Mouse (Mus musculus): ENCODE data around the gene Eci1. TPM values are rescaled to one million over a fixed set of nuclear protein-coding genes. Genes with fewer than 3 reads are reported as not detected.
"Not testable (repeated sequence)": the region's sequence is repeated elsewhere in the genome, so short reads cannot be mapped to it uniquely, and the experiment has no call there.

The Eci1 gene
- total RNA-seq (2021) = 10 to 100 TPM in 1 of 2 experiments, 1 to 10 TPM in 1; 9.4 to 11.5 TPM

DNA sequence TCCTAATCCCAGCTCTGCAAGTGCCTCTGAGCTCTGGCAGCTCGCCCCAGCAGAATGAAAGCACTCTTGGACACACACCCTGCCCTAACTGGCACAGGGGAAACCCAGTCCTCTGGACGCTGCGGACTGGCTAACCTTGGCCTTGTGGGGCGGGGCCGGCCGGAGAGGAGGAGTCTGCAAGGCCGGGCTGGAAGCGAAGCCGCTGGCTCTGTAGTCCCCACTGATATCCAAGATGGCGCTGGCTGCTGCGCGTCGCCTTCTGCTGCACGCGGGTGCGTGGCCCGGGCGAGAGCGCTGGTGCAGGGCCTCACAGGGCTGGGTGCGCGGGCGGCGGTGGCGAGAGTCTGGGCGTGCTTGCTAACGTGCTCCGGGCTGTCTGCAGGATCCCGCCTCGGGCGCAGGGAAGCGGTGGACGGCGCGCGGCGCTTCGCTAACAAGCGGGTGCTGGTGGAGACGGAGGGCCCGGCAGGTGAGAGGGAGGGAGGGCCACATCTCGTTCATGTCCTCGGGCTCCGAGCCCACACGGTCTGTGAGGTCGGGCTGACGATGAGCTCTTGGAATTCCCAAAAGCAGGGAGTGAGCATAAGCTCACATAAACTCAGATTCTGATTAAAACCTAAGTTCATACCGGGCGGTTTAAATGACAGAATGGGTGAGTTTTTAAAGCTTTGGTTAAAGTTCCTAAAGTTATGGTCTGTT, at the start of gene Eci1:
Gene Eci1 (plus strand): TSS at position 171 of the 699 bp plus-strand sequence.
- intact Hi-C loops (cut with DNase I) = no loop called here
- peak; percentile 98 for DNase-seq

DNA sequence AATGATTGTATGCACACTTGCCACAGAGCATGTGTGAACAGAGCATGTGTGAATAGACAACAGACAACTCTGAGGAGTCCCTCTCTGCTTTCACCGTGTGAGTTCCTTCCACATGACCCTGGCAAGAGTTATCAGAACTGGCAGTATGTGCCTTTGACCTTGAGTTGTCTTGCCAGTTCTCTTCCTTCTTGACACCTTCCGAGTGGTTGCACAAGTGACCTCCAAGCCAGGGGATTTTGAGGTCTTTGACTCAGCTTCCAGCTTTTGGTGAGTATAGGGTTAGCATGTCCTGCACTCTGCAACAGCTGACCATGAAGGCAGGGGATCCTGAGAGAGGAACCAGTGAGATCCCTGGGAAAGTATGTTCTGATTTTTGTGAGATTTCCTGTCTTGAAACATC, 47.9 kb upstream of the Eci1 start:
- intact Hi-C loops (cut with DNase I) = no loop called here
- no peak for DNase-seq

DNA sequence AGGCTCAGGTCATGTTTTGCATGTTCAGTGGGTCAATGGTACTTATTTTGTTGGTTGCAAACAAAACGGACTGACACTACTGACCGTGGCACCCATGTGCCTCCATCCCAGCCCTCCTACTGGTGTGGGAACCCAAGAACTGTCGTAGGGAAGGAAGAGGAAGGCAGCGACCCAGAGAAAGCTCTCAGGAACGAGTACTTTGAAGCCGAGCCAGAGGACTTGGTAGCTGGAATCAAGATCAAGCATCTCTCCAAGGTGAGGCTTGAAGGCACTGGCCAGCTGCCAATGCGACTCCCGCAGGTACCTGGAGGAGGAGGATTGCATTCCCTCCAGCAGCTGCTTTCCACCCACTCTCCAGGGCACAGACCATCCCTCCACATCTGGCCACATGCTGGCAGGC, 42.7 kb upstream of the Eci1 start:
- DNase-seq = no peak
- intact Hi-C loops (cut with DNase I) = no loop called here

GRCm38 (mm10) chr17:24388711-24389110, 37.7 kb upstream of the Eci1 start:
- intact Hi-C loops (cut with DNase I) = no loop called here
- no peak for DNase-seq

DNA sequence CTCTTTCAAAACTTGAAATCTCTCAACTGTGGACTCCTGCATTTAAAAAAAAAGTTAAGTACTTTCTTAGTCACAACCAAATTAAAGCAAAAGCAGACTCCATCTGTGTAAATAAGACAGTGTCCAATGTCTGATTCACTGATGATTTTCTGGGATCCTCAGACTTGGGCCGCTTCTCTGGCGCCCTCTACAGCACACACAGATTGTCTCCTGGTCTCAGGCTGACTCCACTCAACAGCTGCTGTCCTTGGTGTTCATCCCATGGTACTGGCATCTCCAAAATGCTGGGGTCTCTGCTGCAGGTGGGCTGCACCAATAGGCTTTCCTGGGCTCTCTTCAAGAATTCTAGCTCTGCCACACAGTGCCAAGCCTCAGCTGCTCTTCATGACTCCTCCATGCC, 36.6 kb upstream of the Eci1 start:
- DNase-seq = peak; percentile 50
- intact Hi-C loops (cut with DNase I) = loop anchor here (10.0 kb wide), 1 partner anchor 215 kb away; no protein-coding TSS in a partner anchor

DNA sequence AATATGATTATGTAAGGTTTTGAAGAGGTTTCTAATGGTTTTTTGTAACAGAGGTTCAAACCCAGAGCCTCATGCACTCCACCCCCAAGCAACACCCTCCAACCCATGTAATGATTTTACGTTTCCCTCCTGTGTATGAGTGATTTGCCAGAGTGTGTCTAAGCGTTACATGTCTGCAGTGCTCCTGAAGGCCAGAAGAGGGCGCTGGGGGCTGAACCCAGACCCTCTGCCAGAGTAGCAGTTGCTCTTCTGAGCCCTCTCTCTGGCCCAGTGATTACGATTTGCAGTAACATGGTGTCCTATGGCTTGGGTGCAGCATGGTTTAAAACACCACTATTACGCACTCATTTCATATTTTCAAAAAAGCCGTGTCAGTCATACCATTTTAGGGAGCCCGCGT, 35.3 kb upstream of the Eci1 start:
- DNase-seq = peak; percentile 24
- intact Hi-C loops (cut with DNase I) = loop anchor here (1.0 to 10.0 kb wide), 2 partner anchors 38 to 216 kb away; no protein-coding TSS in a partner anchor

DNA sequence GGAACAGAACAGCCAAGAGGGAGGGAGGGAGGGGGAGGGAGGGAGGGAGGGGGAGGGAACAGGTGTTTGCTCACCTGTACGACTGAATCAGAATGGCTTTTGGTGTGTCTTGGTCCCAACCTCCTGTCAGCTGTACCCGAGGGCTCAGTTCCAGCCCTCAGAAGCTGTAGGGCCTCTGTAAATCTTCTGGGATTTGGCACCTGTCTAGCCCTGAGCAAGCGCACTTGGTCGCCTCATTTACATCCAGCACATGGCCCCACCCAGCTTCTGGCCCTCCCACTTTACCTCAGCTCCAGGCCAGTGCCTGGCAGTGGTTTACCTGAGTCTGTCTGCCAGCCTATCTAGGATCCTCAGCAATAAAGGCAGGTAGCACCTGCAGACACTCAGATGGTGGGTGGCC, 32.9 kb upstream of the Eci1 start:
- DNase-seq = no peak
- intact Hi-C loops (cut with DNase I) = loop anchor here (10.0 kb wide), 1 partner anchor 219 kb away; no protein-coding TSS in a partner anchor

GRCm38 (mm10) chr17:24394456-24394855, 32.0 kb upstream of the Eci1 start:
- intact Hi-C loops (cut with DNase I) = loop anchor here (10.0 kb wide), 1 partner anchor 220 kb away; no protein-coding TSS in a partner anchor

GRCm38 (mm10) chr17:24402371-24402770, 24.1 kb upstream of the Eci1 start:
- intact Hi-C loops (cut with DNase I) = no loop called here
- no peak for DNase-seq

More at GRCm38 (mm10) chr17:24394456-24394855, 32.0 kb upstream of the Eci1 start:
- DNase-seq = no peak

- intact Hi-C loops (cut with DNase I) = no loop called here
- DNase-seq = no peak
These were observed 19.2 kb upstream of the Eci1 start for GRCm38 (mm10) chr17:24407116-24407803.

DNA sequence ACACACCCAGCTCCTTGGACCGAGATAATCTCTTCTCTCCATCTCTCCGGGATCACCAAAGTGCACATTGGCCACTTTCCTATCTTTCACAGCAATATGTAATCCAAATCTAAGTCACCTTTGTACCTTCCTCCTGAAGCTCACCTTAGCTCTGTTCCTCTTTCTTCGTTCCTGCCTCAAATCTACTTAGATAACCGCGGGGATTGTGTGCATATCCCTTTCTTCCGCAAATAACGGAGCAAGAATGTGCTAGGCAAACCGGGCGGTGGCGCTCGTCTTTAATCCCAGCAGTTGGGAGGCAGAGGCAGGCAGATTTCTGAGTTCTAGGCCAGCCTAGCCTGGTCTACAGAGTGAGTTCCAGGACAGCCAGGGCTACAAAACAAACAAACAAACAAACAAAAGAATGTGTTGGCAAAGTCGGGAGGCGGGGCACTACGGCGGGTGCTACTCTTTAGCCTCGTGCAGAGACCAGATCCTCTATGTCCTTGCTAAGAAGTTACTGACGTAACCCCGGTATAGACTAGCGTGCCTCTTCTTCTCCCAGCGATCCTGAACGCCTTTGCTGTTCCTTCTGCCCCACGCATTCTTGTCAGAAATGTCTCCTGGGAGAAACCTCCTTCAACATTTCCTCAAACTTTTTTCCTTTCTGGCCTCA, 12.8 kb upstream of the Eci1 start:
- intact Hi-C loops (cut with DNase I) = no loop called here
- no peak for DNase-seq

DNA sequence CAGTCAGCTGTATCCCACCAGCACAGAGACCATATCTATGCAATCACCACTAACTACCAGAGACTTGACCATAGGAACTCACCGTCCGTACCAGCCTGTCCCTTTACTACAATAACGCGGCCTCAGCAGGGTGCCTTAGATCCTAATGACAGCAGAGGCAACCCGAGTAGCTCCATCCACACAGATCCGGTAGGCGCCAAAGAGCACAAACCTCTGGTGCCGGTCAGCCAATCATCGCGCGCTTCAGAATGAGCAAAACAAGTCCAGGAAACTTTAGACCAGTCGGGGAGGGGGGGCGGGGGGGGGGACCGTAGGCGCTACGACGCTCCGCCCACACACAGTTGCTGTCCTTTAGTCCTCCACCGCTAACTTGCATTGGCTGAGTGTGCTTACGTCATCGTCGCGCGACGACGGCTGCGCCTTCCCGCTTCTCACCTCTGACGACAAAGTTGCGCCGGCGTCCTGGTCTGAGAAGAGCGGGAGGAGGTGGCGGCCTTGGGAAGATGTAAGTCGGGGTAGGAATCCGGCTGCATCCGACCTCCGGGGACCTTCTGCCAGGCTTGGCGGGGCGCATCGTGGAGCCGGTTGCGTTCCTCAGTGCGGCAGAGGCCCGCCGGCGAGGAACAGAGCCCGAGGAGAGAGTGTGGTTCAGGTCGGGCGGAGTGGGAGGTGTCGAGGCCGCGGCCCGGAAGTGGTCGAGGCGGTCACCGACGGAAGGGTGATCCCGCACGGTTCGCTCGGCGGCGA, 12.0 kb upstream of the Eci1 start, which contains the start of gene Rnps1:
Gene Rnps1 (plus strand): TSS at position 336 of the 747 bp plus-strand sequence.
- intact Hi-C loops (cut with DNase I) = no loop called here
- DNase-seq = peak; percentile 99

DNA sequence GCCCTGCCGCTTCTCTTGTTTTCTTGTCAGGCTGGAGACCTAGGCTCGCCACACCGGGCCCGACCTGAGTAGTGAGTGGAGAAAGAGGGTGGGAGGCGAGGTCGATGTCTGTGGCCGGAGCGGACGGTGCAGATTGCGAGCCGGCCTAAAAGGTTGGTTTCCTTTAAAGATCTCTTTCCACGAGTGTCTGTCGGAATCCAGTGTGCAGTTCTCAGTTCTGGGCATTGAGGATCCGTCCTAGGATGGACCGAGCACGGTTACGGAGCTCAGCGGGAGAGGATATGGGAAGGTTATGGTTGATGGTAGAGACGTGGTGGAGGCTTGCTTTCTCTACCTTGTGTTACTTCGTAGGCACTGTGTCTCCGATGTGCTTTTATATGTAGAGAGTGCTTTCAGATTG, 11.4 kb upstream of the Eci1 start:
- intact Hi-C loops (cut with DNase I) = no loop called here
- no peak for DNase-seq

- intact Hi-C loops (cut with DNase I) = no loop called here
These were observed 10.3 kb upstream of the Eci1 start for GRCm38 (mm10) chr17:24416051-24416652.

DNA sequence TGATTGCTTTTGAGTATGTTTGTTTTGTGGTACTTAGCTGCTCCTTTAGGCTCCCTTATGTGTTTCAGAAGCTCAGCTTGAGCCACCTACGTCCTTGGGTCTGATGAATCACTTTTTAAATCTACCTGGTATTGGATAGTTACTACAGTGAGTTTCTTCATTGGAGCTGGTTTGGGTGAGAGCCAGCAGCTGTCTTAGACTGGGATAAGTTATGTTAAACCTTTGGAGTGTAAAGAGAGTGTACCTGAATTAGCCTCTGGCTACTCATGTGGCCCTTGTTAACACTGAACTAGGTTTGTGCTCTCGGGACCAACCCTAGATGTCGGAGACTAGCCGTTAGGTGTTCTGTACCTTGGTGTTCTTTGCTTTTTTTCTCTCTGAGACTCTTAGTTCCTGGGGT, 3.3 kb upstream of the Eci1 start:
- DNase-seq = no peak
- intact Hi-C loops (cut with DNase I) = no loop called here

More at GRCm38 (mm10) chr17:24416051-24416652, 10.3 kb upstream of the Eci1 start:
- no peak for DNase-seq

DNA sequence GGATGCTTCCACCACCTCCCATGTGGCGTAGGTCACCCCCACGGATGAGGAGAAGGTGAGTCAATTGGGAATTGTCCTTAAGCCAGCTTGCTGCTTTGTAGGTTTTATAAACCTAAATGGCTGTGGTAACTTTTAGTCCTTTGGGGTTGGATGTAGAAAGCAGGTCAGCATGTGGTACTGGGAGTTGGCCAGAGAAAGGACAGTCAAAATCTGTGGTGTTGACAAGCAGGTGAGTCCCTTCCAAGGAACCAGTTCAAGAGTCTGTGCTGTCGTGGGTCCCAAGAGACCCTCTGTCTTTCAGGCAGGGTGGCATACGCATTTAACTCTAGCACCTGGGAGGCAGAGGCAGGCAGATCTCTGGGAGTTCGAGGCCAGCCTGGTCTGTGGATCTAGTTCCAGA, 2.0 kb upstream of the Eci1 start:
- intact Hi-C loops (cut with DNase I) = no loop called here
- no peak for DNase-seq

DNA sequence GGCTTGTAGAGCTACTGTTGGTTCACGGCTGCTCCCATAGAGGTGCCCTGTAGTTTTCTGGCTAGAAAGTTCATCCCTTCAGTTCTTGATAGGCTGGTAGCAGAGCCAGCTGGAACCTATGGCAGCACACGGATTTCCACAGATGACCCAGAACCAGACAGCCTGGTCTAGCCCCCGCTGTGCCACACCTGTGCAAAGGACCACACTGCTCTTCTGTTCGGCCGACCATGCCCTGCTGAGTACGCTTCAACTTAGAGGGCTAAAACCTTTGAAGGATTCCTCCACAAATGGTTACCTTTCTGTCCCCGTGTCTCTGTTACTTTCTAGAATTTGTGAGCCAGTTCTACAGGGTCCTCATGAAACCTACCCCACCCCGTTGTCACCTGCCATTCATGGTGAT, 1.1 kb upstream of the Eci1 start:
- DNase-seq; intact Hi-C loops (cut with DNase I): not testable (repeated sequence)

GRCm38 (mm10) chr17:24425905-24426304, 536 bp upstream of the Eci1 start:
- no peak for DNase-seq
- intact Hi-C loops (cut with DNase I) = no loop called here

GRCm38 (mm10) chr17:24427170-24427557, 723 bp downstream of the Eci1 start:
- no peak for DNase-seq
- intact Hi-C loops (cut with DNase I) = no loop called here
